Mouse (Mus musculus): ENCODE results near the gene Krt88.

Krt88 gene

DNA sequence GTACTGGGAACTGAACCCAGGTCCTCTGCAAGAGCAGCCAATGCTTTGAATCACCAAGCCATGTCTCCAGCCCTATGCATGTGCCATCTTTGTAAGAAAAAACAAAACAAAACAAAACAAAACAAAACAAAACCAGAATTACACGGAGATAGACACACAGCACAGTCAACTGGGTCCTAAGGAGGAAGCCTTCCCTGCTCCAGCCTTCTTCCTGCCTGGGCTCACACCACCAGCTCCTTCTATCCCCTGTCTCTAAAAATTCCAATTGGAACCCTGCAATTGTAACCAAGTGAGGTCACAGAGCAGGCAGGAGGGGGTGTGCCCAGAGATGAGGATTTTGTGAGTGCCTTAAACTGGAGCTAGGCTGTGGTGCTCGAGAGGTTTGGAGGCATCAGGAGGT is at the start of gene Krt88:
Krt88 (plus strand) TSS at position 301 of the 400 bp plus-strand sequence.
- DNase-seq (ENCODE audit: low read depth), result no peak

DNA sequence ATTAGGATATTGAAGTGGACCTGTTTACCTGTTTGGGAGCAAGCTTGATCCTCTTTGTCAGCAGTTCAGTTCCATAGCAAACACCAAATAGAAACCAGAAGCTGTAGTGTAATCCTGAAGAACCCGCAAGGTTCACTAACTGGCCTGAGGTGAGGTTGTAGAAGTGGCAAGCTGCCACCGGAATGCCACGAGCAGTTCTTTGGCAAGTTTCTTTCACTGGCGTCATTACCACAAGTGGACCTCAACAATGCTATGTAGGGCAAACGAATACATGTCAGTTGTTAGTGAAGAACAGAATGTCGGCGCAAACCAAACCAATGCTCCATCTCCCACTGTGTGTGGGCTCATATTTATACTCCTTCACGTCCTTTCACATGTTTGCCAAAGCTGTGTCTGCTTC is 49.3 kb upstream of the Krt88 start:
- DNase-seq (ENCODE audit: low read depth), result no peak

DNA sequence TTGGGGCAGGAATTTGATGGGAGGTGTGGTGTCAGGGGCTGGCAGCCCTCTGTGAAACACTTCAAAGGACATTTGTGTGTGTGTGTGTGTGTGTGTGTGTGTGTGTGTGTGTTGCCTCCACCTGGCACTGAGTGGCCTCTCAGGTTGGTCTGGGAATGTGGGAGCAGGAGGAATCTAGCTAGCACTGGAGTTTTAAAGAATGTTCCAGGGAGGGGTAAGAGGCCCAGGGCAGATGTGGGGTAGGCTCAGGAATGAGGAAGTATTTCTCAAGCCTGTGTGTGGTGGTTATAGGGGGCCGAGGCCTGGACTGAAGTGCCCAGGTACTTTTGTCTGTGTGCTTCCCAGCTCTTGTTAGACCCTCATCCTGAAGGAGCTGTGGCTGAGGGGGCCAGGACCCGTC is 36.8 kb upstream of the Krt88 start, which contains the start of gene Krt7:
Krt7 (plus strand) TSS at position 269 of the 400 bp plus-strand sequence.
- no peak for DNase-seq (ENCODE audit: low read depth)

DNA sequence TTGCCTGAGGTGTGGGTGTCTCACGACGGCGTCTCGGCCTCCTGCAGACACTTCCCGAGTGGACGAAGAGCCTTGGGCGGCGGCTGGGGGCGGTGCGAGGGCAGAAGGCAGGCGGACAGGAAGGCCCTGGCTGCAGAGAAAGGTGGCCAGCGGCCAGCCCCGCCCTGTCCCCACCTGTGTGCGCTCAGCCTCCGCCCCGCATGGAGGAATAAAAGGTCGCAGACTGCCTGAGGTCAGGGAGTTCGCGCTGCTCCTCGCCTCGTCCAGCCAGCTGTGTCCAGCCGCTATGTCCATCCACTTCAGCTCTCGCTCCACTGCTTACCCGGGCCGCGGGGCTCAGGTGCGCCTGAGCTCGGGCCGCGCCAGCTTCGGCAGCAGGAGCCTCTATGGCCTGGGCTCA is 35.4 kb upstream of the Krt88 start:
- DNase-seq (ENCODE audit: low read depth), result no peak

DNA sequence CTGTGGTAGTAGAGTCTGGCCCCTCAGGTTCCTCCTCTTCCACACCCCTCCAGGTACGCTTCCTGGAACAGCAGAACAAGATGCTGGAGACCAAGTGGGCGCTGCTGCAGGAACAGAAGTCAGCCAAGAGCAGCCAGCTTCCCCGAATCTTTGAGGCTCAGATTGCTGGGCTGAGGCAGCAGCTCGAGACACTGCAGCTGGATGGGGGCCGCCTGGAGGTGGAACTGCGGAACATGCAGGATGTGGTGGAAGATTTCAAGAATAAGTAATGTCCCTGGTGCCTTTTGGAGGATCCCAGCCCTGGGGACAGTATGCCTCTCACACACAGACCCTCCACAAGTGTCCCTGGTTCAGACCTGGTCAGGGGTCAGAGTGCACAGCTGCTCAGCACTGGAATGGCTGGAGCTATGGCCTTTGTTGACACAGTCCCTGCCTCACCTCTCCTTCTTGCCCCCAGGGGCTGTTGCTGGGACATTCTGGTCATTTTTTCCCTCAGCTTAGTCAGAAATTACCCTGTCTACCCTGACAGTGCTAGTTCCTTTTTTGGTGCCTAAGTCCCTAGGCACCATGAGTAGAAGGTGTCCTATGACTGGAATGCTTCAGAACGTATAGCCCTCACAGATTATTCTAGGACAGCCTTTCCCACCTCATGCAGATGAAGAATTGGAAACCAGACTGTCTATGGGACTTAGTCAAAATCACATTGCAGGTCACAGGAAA is 33.5 kb upstream of the Krt88 start:
- DNase-seq (ENCODE audit: low read depth), result no peak

GRCm38 (mm10) chr15:101414807-101415565 is 32.6 kb upstream of the Krt88 start:
- DNase-seq (ENCODE audit: low read depth), result no peak

- no peak for DNase-seq (ENCODE audit: low read depth)
These were observed 28.6 kb upstream of the Krt88 start for GRCm38 (mm10) chr15:101418950-101419349.

- no peak for DNase-seq (ENCODE audit: low read depth)
These were observed 26.6 kb upstream of the Krt88 start for GRCm38 (mm10) chr15:101420903-101421302.

GRCm38 (mm10) chr15:101424914-101425313 is 22.6 kb upstream of the Krt88 start:
- DNase-seq (ENCODE audit: low read depth), result no peak

GRCm38 (mm10) chr15:101436611-101437010 is 10.9 kb upstream of the Krt88 start:
- DNase-seq (ENCODE audit: low read depth), result no peak

GRCm38 (mm10) chr15:101438555-101438954 is 9.0 kb upstream of the Krt88 start, which contains the start of gene Krt87:
Gene Krt87 (minus strand): TSS chr15:101438804.
- no peak for DNase-seq (ENCODE audit: low read depth)

- DNase-seq (ENCODE audit: low read depth), result no peak
These were observed 6.7 kb upstream of the Krt88 start for GRCm38 (mm10) chr15:101440837-101441236.

DNA sequence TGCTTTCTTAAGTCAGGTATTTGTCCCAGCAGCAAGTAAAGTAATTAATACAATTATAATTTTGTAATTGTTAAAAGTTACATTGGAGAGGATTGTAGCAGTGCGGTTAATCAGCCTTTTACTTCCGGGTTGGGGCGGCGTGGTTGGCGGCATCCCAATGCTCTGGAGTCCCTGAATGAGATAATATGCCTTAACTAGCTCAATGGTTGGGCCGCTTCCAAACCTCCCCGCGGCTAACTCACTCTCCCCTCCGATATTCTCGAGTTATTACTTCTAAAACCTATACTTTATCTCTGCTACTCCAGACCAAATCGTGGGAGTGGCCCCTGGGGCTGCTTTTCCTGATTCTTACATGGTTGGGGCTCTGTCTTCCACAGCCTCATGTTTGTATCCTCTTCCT is 972 bp upstream of the Krt88 start:
- DNase-seq (ENCODE audit: low read depth), result no peak

- peak; percentile 28 for DNase-seq (ENCODE audit: low read depth)
These were observed 5.7 kb downstream of the Krt88 start for GRCm38 (mm10) chr15:101453093-101453736.

DNA sequence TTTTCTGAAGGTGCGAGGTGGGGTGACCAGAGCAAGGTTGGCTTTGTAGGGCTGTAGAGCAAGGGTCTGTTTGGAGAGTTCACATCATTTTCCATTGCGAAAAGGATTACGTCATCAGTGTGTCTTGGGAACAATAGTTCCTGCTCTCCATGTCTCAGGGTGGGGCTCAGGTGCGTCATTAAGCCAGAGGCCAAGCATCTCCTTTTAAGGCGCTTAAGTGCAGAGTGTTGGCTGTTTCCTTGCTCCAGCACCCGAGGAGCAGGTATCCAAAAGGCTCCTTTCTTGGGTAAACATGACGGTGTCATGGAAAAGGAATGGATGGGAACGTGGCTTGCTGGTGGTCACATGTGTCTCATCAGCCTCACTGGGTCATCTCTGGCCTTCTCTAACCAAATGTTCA is 7.2 kb downstream of the Krt88 start:
- DNase-seq (ENCODE audit: low read depth), result no peak

DNA sequence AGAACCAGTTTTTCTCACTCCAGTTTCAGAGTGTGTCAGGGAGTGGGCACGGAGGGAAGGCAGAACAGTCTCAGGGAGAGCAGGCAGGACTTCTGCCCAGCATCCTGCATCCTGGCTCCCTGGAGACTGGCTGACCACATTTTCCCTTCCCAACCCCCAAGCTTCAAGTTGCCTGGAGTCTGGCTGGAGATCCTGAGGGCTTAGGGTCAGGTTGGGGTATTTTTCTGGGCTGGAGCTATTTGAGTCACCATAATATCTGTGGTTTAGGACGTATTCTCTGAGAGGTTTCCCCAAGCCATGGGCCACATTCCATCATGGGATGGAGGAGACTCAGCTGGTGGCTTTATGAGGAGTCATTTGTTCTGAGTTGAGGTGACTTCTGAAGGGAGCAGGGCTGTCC is 7.7 kb downstream of the Krt88 start:
- no peak for DNase-seq (ENCODE audit: low read depth)

GRCm38 (mm10) chr15:101455891-101456290 is 8.3 kb downstream of the Krt88 start:
- no peak for DNase-seq (ENCODE audit: low read depth)

- no peak for DNase-seq (ENCODE audit: low read depth)
These were observed 10.9 kb downstream of the Krt88 start for GRCm38 (mm10) chr15:101458361-101458930.

DNA sequence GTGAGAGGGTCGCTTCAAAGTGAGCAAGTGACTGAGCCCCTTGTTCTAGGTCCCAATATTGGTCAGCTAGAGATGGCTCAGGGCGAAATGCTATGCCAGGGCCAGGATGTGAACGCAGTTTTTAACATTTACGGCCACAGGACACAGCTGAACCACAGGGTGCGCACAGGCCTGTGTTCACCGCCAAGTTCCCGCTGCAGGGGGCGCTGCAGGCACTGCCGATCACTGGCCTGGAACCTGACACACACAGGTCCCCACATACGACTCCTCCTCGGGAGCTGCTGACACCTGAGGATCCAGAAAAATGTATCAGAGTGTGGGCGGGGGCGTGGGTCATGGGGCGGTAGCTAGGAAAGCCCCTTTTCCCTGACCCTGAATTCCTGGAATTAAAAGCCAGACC is 11.7 kb downstream of the Krt88 start:
- no peak for DNase-seq (ENCODE audit: low read depth)

- no peak for DNase-seq (ENCODE audit: low read depth)
These were observed 16.1 kb downstream of the Krt88 start, which contains the start of gene Krt81 for GRCm38 (mm10) chr15:101463651-101464050. Gene Krt81 (minus strand): TSS chr15:101463751.

DNA sequence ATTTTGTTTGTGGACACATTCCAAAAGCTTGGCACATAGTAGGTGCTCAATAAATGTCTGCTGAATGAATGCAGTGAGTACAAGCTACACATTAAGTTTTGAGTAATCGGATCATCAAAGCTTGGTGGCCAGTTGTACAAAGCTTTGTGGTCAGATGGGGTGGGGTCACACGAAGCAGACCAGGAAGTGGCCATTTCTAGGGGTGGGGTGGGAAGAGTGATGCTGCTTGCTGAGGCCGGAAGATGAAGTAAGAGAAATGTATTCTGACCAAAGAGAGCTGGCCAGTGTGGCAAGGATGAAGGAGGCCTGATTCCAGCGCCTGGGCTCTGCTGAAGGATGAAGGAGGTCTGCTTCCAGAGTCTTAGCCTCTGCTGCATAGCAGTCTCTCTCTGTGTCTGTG is 21.5 kb downstream of the Krt88 start:
- no peak for DNase-seq (ENCODE audit: low read depth)

DNA sequence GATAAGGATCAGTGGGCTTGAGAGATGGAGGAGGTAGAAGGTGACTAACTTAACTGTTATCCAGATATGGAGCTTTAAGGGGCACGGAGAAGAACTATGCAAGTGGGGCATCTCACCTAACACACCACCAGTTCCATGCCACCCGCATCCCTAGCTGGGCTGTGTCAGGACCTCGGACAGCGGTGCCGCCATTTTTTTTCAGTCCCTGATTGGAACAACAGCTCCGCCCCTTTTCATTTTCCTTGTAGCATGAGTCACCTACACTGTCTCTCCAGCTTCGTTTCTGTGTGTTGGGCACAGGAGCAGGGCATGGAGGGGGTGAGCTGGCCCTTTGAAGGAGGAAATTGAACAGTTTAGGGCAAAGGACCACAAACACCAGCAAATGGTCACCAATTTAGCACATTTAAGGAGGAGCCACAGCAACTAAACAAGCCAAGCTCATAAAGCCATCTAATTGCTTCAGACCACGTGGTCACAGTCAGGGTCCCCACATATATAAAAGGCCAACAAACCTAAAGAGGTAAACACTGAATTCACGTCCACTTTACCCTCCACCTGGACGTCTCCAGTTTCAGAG is 25.5 kb downstream of the Krt88 start, which contains the start of gene Krt86:
Krt86 (plus strand) TSS at position 527 of the 577 bp plus-strand sequence.
- peak; percentile 16 for DNase-seq (ENCODE audit: low read depth)

Data from c-Kit-positive CD71-positive TER-119-negative erythroid progenitor cells, embryonic 14.5 days (primary cell).